Mouse (Mus musculus) left cerebral cortex, adult 6 months (tissue): ENCODE measurements around the gene Nsun6. TPM values are rescaled to one million over a fixed set of nuclear protein-coding genes. Genes with fewer than 3 reads are reported as not detected.

Experiments used
- long read RNA-seq, 2 experiments: library from polyadenylated mRNA; unstranded; transcript quantifications; one replicate each; pipeline ENCODE4 v2.0.0; 2019 to 2020
- polyA plus RNA-seq: library from polyadenylated mRNA; unstranded; fragments of <200 nt; fragmentation: Nextera tagmentation; gene quantifications from 2 replicates; pipeline ENCODE4 v1.2.3, GENCODE M21; 2021

Nsun6 gene
- polyA plus RNA-seq: 12.0 and 15.5 TPM in 2 replicates
- long read RNA-seq, experiment 1, transcript Nsun6-201 (11 exons, 2,897 nt): major isoform, 27 of 44 reads
- long read RNA-seq, experiment 1, partial matches to known transcripts: 1 of 44 reads
- long read RNA-seq, experiment 1, other reads (novel, unspliced or antisense): 13 of 44 reads
- long read RNA-seq, experiment 2, partial matches to known transcripts: 2 of 6 reads
- long read RNA-seq, experiment 2, other reads (novel, unspliced or antisense): 2 of 6 reads

DNA sequence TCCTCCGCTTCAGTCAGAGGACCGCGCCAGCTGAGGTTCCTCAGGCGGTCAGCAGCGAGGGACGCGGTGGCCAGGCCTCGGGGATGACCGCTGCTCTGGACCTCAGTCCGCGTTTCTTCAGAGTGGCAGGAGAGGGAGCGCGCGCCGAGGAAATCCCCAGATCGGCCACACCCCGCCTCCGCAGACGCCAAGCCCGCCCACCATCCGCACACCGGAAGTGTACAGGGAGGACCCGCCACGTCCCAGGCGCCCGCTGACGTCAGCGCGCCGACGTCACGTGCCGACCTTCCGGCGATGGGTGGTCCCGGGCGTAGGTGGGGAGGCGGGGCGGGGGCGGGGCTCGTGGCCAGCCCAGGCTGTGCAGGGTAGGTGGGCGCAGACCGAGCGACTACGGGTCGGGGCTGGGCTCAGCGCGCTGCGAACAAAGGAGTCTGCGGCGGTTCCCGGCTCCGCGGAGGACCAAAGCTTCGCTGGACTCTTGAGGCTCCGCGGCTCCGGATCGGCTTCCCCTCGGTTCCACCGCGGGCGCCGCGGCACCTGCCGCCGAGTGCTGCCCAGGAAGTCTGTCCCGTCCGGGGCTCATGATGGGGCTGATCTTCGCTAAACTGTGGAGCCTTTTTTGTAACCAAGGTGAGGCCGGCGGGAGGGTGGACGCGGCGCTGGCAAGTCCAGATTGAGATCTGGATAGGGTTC lies at the start of gene Nsun6:
Gene Nsun6, minus strand, starts transcription at position 125 of the 693 bp plus-strand sequence.

DNA sequence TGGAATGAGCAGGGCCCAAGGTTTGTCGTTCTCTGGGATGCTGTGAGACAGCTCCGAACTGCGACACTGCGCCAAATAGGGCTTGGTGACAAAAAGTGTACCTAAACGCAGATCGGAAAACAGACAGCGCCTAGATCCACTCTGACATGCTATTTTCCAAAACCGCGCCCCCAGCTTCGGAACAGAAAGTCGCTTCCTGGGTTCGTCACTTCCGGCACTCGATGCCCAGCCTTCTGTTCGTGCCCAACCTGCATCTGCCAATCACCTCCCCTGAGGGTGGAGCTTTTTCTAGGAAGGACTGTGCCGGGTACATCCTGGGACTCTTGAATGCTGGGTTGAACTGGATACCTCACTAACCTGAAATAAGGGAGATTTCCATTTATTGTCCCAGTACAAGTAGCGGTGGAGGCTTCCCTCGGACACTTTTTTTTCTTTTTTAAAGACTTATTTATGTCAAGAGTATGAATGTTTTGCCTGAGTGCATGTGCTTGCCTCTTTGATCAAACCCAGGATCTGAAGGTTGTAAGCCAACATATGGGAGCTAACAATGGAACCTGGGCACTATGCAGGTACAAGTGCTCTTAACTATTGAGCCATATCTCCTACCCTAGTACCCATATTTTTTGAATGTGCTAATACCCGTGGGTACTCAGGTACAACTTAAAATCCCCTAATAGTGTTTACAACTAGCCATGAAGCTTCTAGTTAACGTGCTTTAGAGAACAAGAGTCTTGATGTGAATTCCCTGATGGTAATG lies 5.6 kb downstream of the Nsun6 start, which contains the start of gene Arl5b:
Gene Arl5b, plus strand, starts transcription at position 279 of the 757 bp plus-strand sequence.

Other genes starting within 250 kb of the Nsun6 start
- gene Arl5b, start 5.7 kb downstream of the Nsun6 start, polyA plus RNA-seq: 21.2 and 35.6 TPM in 2 replicates